In genomic region chr9:122836790-122837189, GRCm38 (mm10) we compare ENCODE assay signal across 8 mouse cellular contexts. TPM values are rescaled to one million over a fixed set of nuclear protein-coding genes. Genes with fewer than 3 reads are reported as not detected.
DNase-seq lines count a peak whose midpoint lies in the region; ATAC-seq and TF ChIP-seq lines count a peak whose summit lies in the region.
"Had no signal": no experiment of that assay in that cellular context is flagged by ENCODE, and none has a peak within 500 bp of the region (broad histone marks: within the 10 kb centered on the region; RNA-seq: fewer than 3 reads in every experiment).

No protein-coding gene starts in this region.

- ATAC-seq in midbrain, embryonic 14.5 days (ENCODE audit: low FRiP score, low TSS enrichment), result peak; percentile 80
- no peak for ATAC-seq in liver, postnatal 0 days

- no peaks in the 10 kb centered on the region for H3K9me3 ChIP-seq in midbrain, embryonic 14.5 days (ENCODE audit: control insufficient read depth, low read length)
- no peaks in the 10 kb centered on the region for H3K9me3 ChIP-seq in midbrain, embryonic 10.5 days (replicated peaks)
- no peaks in the 10 kb centered on the region for H3K9me3 ChIP-seq in liver, postnatal 0 days (ENCODE audit: low read length)

- no peak overlapping the region for H3K9ac ChIP-seq in midbrain, embryonic 14.5 days (replicated peaks; ENCODE audit: low read length)
- no peak overlapping the region for H3K9ac ChIP-seq in liver, postnatal 0 days (replicated peaks)

- peak overlapping the region; percentile 56; the same call in 1 of the 2 replicates for H3K27ac ChIP-seq in midbrain, embryonic 14.5 days (replicated peaks; ENCODE audit: low read depth, low read length)
- no peak overlapping the region for H3K27ac ChIP-seq in midbrain, embryonic 10.5 days (replicated peaks)
- H3K27ac ChIP-seq in liver, postnatal 0 days (ENCODE audit: low read depth), result no peak overlapping the region
- H3K27ac ChIP-seq: macrophage had no signal

- 65% methylated on average over 6 of the region's 6 CpGs for WGBS in midbrain, embryonic 14.5 days
- WGBS in midbrain, embryonic 10.5 days, result 86% methylated on average over 6 of the region's 6 CpGs
- WGBS in liver, postnatal 0 days (ENCODE audit: insufficient replicate concordance), result 73% methylated on average over 6 of the region's 6 CpGs

- TF ChIP-seq EP300 in liver, postnatal 0 days (IDR thresholded peaks at IDR 0.05; ENCODE audit: low read depth), result no peak

- no peaks in the 10 kb centered on the region for H3K27me3 ChIP-seq in midbrain, embryonic 14.5 days (ENCODE audit: control insufficient read depth, insufficient read depth, low read length)
- no peaks in the 10 kb centered on the region for H3K27me3 ChIP-seq in midbrain, embryonic 10.5 days (ENCODE audit: low read depth, poor library complexity, severe bottlenecking)
- H3K27me3 ChIP-seq in liver, postnatal 0 days (ENCODE audit: insufficient read depth, low read length), result no peaks in the 10 kb centered on the region

- TF ChIP-seq CTCF in liver, postnatal 0 days (IDR thresholded peaks at IDR 0.05; ENCODE audit: low read depth), result no peak

- H3K4me1 ChIP-seq in midbrain, embryonic 14.5 days (ENCODE audit: control insufficient read depth, insufficient read depth, low read length), result no peaks in the 10 kb centered on the region
- no peaks in the 10 kb centered on the region for H3K4me1 ChIP-seq in midbrain, embryonic 10.5 days
- no peaks in the 10 kb centered on the region for H3K4me1 ChIP-seq in liver, postnatal 0 days (ENCODE audit: insufficient read depth)

- H3K4me3 ChIP-seq in midbrain, embryonic 14.5 days (replicated peaks; ENCODE audit: low read depth, low read length), result no peak overlapping the region
- no peak overlapping the region for H3K4me3 ChIP-seq in midbrain, embryonic 10.5 days
- no peak overlapping the region for H3K4me3 ChIP-seq in liver, postnatal 0 days (ENCODE audit: low read depth, low read length)

- H3K36me3 ChIP-seq in midbrain, embryonic 14.5 days (ENCODE audit: control insufficient read depth, insufficient read depth, low read length), result peaks cover 27% of the 10 kb centered on the region
- H3K36me3 ChIP-seq in midbrain, embryonic 10.5 days, result peaks cover 8% of the 10 kb centered on the region
- H3K36me3 ChIP-seq in liver, postnatal 0 days (replicated peaks; ENCODE audit: insufficient read depth, low read length), result peaks cover 9% of the 10 kb centered on the region; the same call in 1 of the 2 replicates

- DNase-seq in midbrain, embryonic 14.5 days, result peak; percentile 83
- DNase-seq in midbrain, embryonic 10.5 days (ENCODE audit: low spot score), result no peak
- DNase-seq in cerebellum, postnatal 4 days (ENCODE audit: low spot score in 2 of 2), result peak; percentile 72 to 87
- DNase-seq in heart, postnatal 4 days, result peak; percentile 77
- DNase-seq in layer of hippocampus, postnatal 36 days, result peak; percentile 45 to 68
- DNase-seq in ovary, postnatal 10 days (ENCODE audit: low spot score), result peak; percentile 27
- no peak for DNase-seq in liver, postnatal 0 days

- no peak overlapping the region for H3K4me2 ChIP-seq in midbrain, embryonic 14.5 days (ENCODE audit: low read length)
- H3K4me2 ChIP-seq in liver, postnatal 0 days (ENCODE audit: low read depth, low read length), result no peak overlapping the region

RNA-seq across cellular contexts. Expression of gene Gm35549, which starts 7.0 kb away (rescaled TPM):
- polyA plus RNA-seq in midbrain, embryonic 14.5 days (2014; fragmentation: Nextera tagmentation; extraction: Ambion mirVana), result 0.63 and 0.88 TPM in 2 replicates
- polyA plus RNA-seq in midbrain, embryonic 10.5 days (2016; fragmentation: Nextera tagmentation; extraction: Ambion mirVana), result 0.32 TPM in 1 of 2 replicates, not detected in the other
- not detected for total RNA-seq in heart, postnatal 4 days (2021)
- not detected for total RNA-seq in layer of hippocampus, postnatal 36 days (2021)
- polyA plus RNA-seq in liver, postnatal 0 days (2015; fragmentation: Nextera tagmentation; extraction: Ambion mirVana), result not detected in 2 replicates
- polyA plus RNA-seq: macrophage had no signal

RNA-seq across cellular contexts. Expression of gene Zfp445, which starts 29.0 kb away (rescaled TPM):
- 71.5 and 112 TPM in 2 replicates for polyA plus RNA-seq in midbrain, embryonic 14.5 days (2014; fragmentation: Nextera tagmentation; extraction: Ambion mirVana)
- 69.5 and 88.0 TPM in 2 replicates for polyA plus RNA-seq in midbrain, embryonic 10.5 days (2016; fragmentation: Nextera tagmentation; extraction: Ambion mirVana)
- total RNA-seq in heart, postnatal 4 days (2021), result 100 to 1,000 TPM; 100 to 102 TPM
- 100 to 1,000 TPM; 155 to 161 TPM for total RNA-seq in layer of hippocampus, postnatal 36 days (2021)
- 8.5 and 9.4 TPM in 2 replicates for polyA plus RNA-seq in liver, postnatal 0 days (2015; fragmentation: Nextera tagmentation; extraction: Ambion mirVana)

RNA-seq across cellular contexts. Expression of gene Tcaim, which starts 31.5 kb away (rescaled TPM):
- 7.0 and 8.5 TPM in 2 replicates for polyA plus RNA-seq in midbrain, embryonic 14.5 days (2014; fragmentation: Nextera tagmentation; extraction: Ambion mirVana)
- 4.6 and 5.8 TPM in 2 replicates for polyA plus RNA-seq in midbrain, embryonic 10.5 days (2016; fragmentation: Nextera tagmentation; extraction: Ambion mirVana)
- total RNA-seq in heart, postnatal 4 days (2021), result 10 to 100 TPM; 14.9 to 17.4 TPM
- 10 to 100 TPM; 20.0 to 21.7 TPM for total RNA-seq in layer of hippocampus, postnatal 36 days (2021)
- 3.7 and 4.4 TPM in 2 replicates for polyA plus RNA-seq in liver, postnatal 0 days (2015; fragmentation: Nextera tagmentation; extraction: Ambion mirVana)

RNA-seq across cellular contexts. Expression of gene Zkscan7, which starts 48.7 kb away (rescaled TPM):
- polyA plus RNA-seq in midbrain, embryonic 14.5 days (2014; fragmentation: Nextera tagmentation; extraction: Ambion mirVana), result 2.1 and 2.7 TPM in 2 replicates
- polyA plus RNA-seq in midbrain, embryonic 10.5 days (2016; fragmentation: Nextera tagmentation; extraction: Ambion mirVana), result 3.6 and 4.6 TPM in 2 replicates
- total RNA-seq in heart, postnatal 4 days (2021), result 1 to 10 TPM; 3.7 to 5.2 TPM
- total RNA-seq in layer of hippocampus, postnatal 36 days (2021), result 1 to 10 TPM; 4.5 to 5.1 TPM
- 1.2 and 1.5 TPM in 2 replicates for polyA plus RNA-seq in liver, postnatal 0 days (2015; fragmentation: Nextera tagmentation; extraction: Ambion mirVana)

Comparison
In these comparisons a context has a peak if more than half of its experiments do, and no peak if none do; other contexts are left out.
1. DNase-seq: peak in midbrain, embryonic 14.5 days (single experiment), cerebellum, postnatal 4 days (2 of 2), heart, postnatal 4 days (single experiment), layer of hippocampus, postnatal 36 days (2 of 2) and ovary, postnatal 10 days (single experiment); none in midbrain, embryonic 10.5 days (single experiment) and liver, postnatal 0 days (single experiment).